Mouse (Mus musculus): Measurements from ENCODE around the gene Gm9639. TPM values are rescaled to one million over a fixed set of nuclear protein-coding genes. Genes with fewer than 3 reads are reported as not detected.

The Gm9639 gene
- polyA plus RNA-seq (2015; fragmentation: Nextera tagmentation; extraction: Ambion mirVana): not detected in 2 replicates

DNA sequence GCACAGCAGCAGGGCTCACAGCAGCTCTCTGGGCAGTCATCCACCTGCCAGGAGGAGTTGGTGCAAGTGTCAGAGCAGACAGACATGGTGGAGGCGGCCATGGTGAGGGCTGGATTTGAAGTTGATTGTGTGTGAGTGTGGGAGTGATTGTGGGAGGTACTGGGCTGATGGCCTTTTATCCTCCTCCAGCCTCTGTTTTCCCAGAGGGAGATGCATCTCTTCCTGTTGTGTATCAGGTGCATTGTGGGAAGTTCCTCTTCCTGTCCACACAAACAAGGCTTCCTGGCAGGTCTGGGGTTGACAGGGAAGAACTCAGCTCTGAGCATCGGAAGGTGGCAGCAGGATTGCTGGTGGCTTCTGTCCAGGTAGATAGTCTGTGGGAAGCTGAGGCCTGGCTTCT, at the start of gene Gm9639:
Gm9639 (minus strand) TSS at position 101 of the 400 bp plus-strand sequence.
- no peaks in the 10 kb centered on the region for H3K4me1 ChIP-seq (ENCODE audit: control insufficient read depth, insufficient read depth, low read length)
- WGBS: 94% methylated on average over 2 of the region's 2 CpGs

DNA sequence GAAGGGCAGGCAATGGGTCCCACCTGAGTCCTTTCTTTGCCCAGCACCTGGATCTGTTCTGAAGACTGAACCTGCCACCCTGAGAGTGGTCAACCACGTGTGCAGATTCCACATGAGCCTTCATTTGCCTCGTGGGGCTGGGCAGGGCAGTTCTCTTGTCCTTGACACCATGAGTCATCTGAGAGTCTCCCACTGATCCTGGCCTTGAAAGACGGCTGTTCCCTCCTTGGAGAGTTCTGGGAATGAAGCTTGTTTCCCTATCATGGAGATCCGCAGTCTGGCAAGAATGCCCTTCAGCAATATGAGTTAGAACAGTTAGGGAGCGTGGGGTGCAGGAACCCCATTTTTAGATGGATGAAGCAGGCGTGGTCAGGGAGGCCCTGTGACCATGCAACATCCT, 44.1 kb upstream of the Gm9639 start:
- Histone ChIP-seq H3K27me3 (ENCODE audit: control insufficient read depth, insufficient read depth, low read depth, low read length) (no peaks in the 10 kb centered on the region), H3K4me2 (ENCODE audit: low read length) (no peak overlapping the region), H3K4me3 (ENCODE audit: low read depth, low read length) (no peak overlapping the region), H3K27ac (ENCODE audit: low read length) (no peak overlapping the region), H3K9me3 (replicated peaks; ENCODE audit: control insufficient read depth, low read length, poor library complexity, severe bottlenecking) (no peaks in the 10 kb centered on the region; the same call in 1 of the 2 replicates), H3K4me1 (ENCODE audit: control insufficient read depth, insufficient read depth, low read length) (no peaks in the 10 kb centered on the region), H3K9ac (ENCODE audit: low read depth, low read length) (no peak overlapping the region), H3K36me3 (ENCODE audit: control insufficient read depth, insufficient read depth, low read length) (no peaks in the 10 kb centered on the region)
- ATAC-seq: no peak
- 84% methylated on average over 6 of the region's 6 CpGs for WGBS

More for the DNA sequence above, at the start of gene Gm9639:
- Histone ChIP-seq H3K4me3 (ENCODE audit: low read depth, low read length) (no peak within 1 kb of the TSS), H3K4me2 (ENCODE audit: low read length) (no peak within 1 kb of the TSS), H3K36me3 (ENCODE audit: control insufficient read depth, insufficient read depth, low read length) (no peaks in the 10 kb centered on the region), H3K9ac (ENCODE audit: low read depth, low read length) (no peak within 1 kb of the TSS), H3K27ac (ENCODE audit: low read length) (no peak within 1 kb of the TSS), H3K27me3 (ENCODE audit: control insufficient read depth, insufficient read depth, low read depth, low read length) (no peaks in the 10 kb centered on the region), H3K9me3 (replicated peaks; ENCODE audit: control insufficient read depth, low read length, poor library complexity, severe bottlenecking) (no peaks in the 10 kb centered on the region)
- ATAC-seq: no peak

DNA sequence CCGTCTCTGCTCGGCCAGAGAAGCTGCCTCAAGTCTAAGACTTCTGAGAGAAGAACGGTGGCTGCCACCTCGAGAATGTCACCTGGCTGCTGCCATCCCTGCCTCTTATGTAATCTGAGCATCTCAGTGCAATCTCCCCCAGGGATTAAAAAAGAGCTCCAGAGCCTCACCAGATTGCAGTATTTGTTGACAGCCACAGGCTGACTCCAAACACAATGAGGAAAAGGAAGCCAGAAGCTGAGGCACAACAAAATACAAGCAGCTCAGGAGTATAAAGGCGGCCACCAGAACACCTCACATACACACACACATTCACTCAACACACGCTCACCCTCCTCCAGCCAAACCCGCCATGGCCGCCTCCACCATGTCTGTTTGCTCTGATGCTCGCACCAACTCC, 40.8 kb upstream of the Gm9639 start, which contains the start of gene Krtap10-10:
Krtap10-10 (plus strand) TSS at position 301 of the 400 bp plus-strand sequence.
- Histone ChIP-seq H3K36me3 (ENCODE audit: control insufficient read depth, insufficient read depth, low read length) (no peaks in the 10 kb centered on the region), H3K9ac (ENCODE audit: low read depth, low read length) (no peak within 1 kb of the TSS), H3K9me3 (replicated peaks; ENCODE audit: control insufficient read depth, low read length, poor library complexity, severe bottlenecking) (no peaks in the 10 kb centered on the region), H3K4me2 (ENCODE audit: low read length) (no peak within 1 kb of the TSS), H3K27me3 (ENCODE audit: control insufficient read depth, insufficient read depth, low read depth, low read length) (no peaks in the 10 kb centered on the region), H3K4me3 (ENCODE audit: low read depth, low read length) (no peak within 1 kb of the TSS), H3K4me1 (ENCODE audit: control insufficient read depth, insufficient read depth, low read length) (no peaks in the 10 kb centered on the region), H3K27ac (ENCODE audit: low read length) (no peak within 1 kb of the TSS)
- ATAC-seq: no peak
- WGBS: 71% methylated on average over 9 of the region's 9 CpGs

DNA sequence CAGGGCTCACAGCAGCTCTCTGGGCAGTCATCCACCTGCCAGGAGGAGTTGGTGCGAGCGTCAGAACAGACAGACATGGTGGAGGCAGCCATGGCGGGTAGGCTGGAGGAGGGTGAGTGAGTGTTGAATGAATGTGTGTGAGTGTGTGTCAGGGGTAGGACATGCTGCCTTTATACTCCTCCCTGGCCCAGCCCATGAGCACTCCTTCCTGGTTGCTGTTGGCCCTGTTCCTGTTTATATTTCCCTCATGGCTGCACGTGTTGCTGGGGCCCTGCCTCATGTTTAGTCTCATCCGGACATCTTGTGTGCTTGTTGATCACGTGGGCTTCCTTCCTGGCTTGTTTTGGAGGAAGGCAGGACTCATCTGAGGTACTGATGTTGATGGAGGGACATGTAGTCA, 32.1 kb upstream of the Gm9639 start, which contains the start of gene Krtap10-4:
Krtap10-4 (minus strand) TSS at position 145 of the 400 bp plus-strand sequence.
- H3K27me3 ChIP-seq (ENCODE audit: control insufficient read depth, insufficient read depth, low read depth, low read length): no peaks in the 10 kb centered on the region
- no peak within 1 kb of the TSS for H3K4me3 ChIP-seq (ENCODE audit: low read depth, low read length)
- ATAC-seq: no peak
- H3K4me2 ChIP-seq (ENCODE audit: low read length): no peak within 1 kb of the TSS
- 0 out of 2 replicates have a peak, but pooled peaks cover 2% of the 10 kb centered on the region for H3K9me3 ChIP-seq (replicated peaks; ENCODE audit: control insufficient read depth, low read length, poor library complexity, severe bottlenecking)
- H3K4me1 ChIP-seq (ENCODE audit: control insufficient read depth, insufficient read depth, low read length): no peaks in the 10 kb centered on the region
- 71% methylated on average over 6 of the region's 6 CpGs for WGBS
- H3K36me3 ChIP-seq (ENCODE audit: control insufficient read depth, insufficient read depth, low read length): no peaks in the 10 kb centered on the region
- no peak within 1 kb of the TSS for H3K27ac ChIP-seq (ENCODE audit: low read length)
- no peak within 1 kb of the TSS for H3K9ac ChIP-seq (ENCODE audit: low read depth, low read length)

DNA sequence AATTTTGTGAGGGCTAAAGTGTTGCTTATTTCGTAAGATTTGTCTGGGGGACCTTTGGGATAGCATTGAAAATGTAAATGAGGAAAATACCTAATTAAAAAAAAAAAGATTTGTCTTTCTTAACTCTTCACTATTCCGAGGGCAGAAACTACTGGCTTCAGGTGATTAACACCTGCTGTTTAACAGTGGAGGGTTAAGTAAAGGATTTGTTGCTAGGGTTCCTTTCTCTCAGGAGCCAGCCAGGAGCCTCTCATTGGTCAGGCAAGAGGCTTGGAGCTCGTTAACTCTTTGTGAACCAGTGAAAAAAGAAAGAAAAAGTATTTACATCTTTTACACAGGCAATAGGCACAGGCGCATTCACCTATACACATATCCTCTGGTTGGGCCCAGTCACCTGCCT, 24.3 kb upstream of the Gm9639 start:
- Histone ChIP-seq H3K4me2 (ENCODE audit: low read length) (peak overlapping the region; percentile 26; the same call in 1 of the 2 replicates), H3K4me1 (ENCODE audit: control insufficient read depth, insufficient read depth, low read length) (no peaks in the 10 kb centered on the region), H3K27me3 (ENCODE audit: control insufficient read depth, insufficient read depth, low read depth, low read length) (no peaks in the 10 kb centered on the region), H3K4me3 (ENCODE audit: low read depth, low read length) (no peak overlapping the region), H3K27ac (ENCODE audit: low read length) (no peak overlapping the region), H3K36me3 (ENCODE audit: control insufficient read depth, insufficient read depth, low read length) (no peaks in the 10 kb centered on the region), H3K9me3 (replicated peaks; ENCODE audit: control insufficient read depth, low read length, poor library complexity, severe bottlenecking) (0 out of 2 replicates have a peak, but pooled peaks cover 2% of the 10 kb centered on the region), H3K9ac (ENCODE audit: low read depth, low read length) (no peak overlapping the region)
- 28% methylated on average over 4 of the region's 4 CpGs for WGBS
- ATAC-seq: peak; percentile 62; the same call in 1 of the 2 replicates

DNA sequence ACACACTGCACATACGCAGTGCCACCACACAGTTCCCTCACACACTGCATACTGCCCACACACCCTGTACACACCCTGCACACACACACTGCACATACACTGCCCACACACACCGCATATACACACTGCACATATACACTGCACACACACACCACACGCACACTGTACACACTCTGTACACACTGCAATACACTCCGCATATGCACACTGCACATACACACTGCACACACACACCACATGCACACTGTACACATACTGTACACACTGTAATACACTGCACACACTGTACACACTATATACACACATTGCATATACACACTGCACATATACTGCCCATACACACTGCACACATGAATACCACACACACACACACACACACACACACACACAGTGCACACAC, 23.6 kb upstream of the Gm9639 start:
- no peak overlapping the region for H3K27ac ChIP-seq (ENCODE audit: low read length)
- no peaks in the 10 kb centered on the region for H3K9me3 ChIP-seq (replicated peaks; ENCODE audit: control insufficient read depth, low read length, poor library complexity, severe bottlenecking)
- H3K9ac ChIP-seq (ENCODE audit: low read depth, low read length): no peak overlapping the region
- peak; percentile 60 for ATAC-seq
- H3K4me2 ChIP-seq (ENCODE audit: low read length): no peak overlapping the region
- H3K4me3 ChIP-seq (ENCODE audit: low read depth, low read length): no peak overlapping the region
- no peaks in the 10 kb centered on the region for H3K27me3 ChIP-seq (ENCODE audit: control insufficient read depth, insufficient read depth, low read depth, low read length)
- 95% methylated on average over 4 of the region's 4 CpGs for WGBS
- H3K4me1 ChIP-seq (ENCODE audit: control insufficient read depth, insufficient read depth, low read length): no peaks in the 10 kb centered on the region
- no peaks in the 10 kb centered on the region for H3K36me3 ChIP-seq (ENCODE audit: control insufficient read depth, insufficient read depth, low read length)

DNA sequence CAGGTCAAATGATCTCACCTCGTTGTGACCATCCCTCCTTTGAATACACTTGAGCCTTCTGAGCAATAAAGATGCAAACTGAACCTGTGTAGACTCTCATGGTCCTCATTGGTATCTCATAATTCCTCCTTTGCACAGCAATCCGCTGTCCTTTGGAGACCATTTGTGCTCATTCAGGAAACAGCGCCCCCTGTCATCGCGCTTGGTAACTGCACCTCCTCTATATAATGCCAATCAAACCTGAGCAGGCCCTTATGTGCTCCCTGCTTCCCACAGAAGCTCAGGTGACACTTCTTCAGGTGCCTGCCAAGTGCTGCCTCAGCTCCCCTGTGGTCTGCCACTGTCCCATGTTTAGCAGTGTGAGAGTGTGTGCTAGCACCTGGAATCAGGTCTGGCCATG, 20.6 kb upstream of the Gm9639 start:
- H3K9me3 ChIP-seq (replicated peaks; ENCODE audit: control insufficient read depth, low read length, poor library complexity, severe bottlenecking): no peaks in the 10 kb centered on the region
- no peak overlapping the region for H3K4me2 ChIP-seq (ENCODE audit: low read length)
- no peak overlapping the region for H3K27ac ChIP-seq (ENCODE audit: low read length)
- H3K36me3 ChIP-seq (ENCODE audit: control insufficient read depth, insufficient read depth, low read length): no peaks in the 10 kb centered on the region
- 38% methylated on average over 5 of the region's 5 CpGs for WGBS
- no peaks in the 10 kb centered on the region for H3K4me1 ChIP-seq (ENCODE audit: control insufficient read depth, insufficient read depth, low read length)
- no peak for ATAC-seq
- no peaks in the 10 kb centered on the region for H3K27me3 ChIP-seq (ENCODE audit: control insufficient read depth, insufficient read depth, low read depth, low read length)
- H3K4me3 ChIP-seq (ENCODE audit: low read depth, low read length): no peak overlapping the region
- H3K9ac ChIP-seq (ENCODE audit: low read depth, low read length): no peak overlapping the region

DNA sequence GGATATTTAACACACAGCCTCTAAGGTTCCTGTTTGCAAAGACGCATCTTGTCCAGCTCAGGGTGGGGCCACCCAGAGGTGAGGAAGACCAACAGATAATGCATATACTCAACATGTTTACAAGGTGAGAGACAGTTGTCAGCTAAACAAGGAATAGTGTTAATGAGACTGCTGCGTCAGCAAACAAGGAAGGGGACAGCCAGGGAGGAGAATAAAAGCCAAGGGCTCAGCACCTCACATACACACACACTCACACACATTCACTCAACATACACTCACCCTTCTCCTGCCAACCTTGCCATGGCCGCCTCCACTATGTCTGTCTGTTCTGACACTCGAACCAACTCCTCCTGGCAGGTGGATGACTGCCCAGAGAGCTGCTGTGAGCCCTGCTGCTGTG, 19.5 kb upstream of the Gm9639 start, which contains the start of gene Gm2696:
Gm2696 (plus strand) TSS at position 301 of the 400 bp plus-strand sequence.
- no peak for ATAC-seq
- Histone ChIP-seq H3K9me3 (replicated peaks; ENCODE audit: control insufficient read depth, low read length, poor library complexity, severe bottlenecking) (no peaks in the 10 kb centered on the region), H3K27ac (ENCODE audit: low read length) (no peak within 1 kb of the TSS), H3K27me3 (ENCODE audit: control insufficient read depth, insufficient read depth, low read depth, low read length) (no peaks in the 10 kb centered on the region), H3K4me1 (ENCODE audit: control insufficient read depth, insufficient read depth, low read length) (no peaks in the 10 kb centered on the region), H3K9ac (ENCODE audit: low read depth, low read length) (no peak within 1 kb of the TSS), H3K36me3 (ENCODE audit: control insufficient read depth, insufficient read depth, low read length) (no peaks in the 10 kb centered on the region), H3K4me2 (ENCODE audit: low read length) (no peak within 1 kb of the TSS), H3K4me3 (ENCODE audit: low read depth, low read length) (no peak within 1 kb of the TSS)
- 62% methylated on average over 4 of the region's 4 CpGs for WGBS

DNA sequence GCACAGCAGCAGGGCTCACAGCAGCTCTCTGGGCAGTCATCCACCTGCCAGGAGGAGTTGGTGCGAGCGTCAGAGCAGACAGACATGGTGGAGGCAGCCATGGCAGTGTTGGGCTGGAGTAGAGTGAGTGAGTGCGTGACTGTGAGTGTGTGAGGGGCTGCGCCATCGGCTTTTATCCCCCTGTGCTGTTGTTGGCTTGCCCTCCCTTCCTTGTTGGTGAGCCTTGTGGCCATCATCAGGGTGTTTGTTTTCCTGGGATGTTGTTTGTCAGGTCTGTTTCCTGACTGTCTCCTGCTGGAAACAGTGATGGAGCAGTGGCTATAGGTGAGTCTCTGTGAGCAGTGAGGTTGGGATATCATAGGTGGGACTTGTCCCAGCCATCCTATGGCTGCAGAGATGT, 16.9 kb upstream of the Gm9639 start, which contains the start of gene Gm9507:
Gm9507 (minus strand) TSS at position 101 of the 400 bp plus-strand sequence.
- no peak within 1 kb of the TSS for H3K4me3 ChIP-seq (ENCODE audit: low read depth, low read length)
- no peaks in the 10 kb centered on the region for H3K36me3 ChIP-seq (ENCODE audit: control insufficient read depth, insufficient read depth, low read length)
- no peak within 1 kb of the TSS for H3K27ac ChIP-seq (ENCODE audit: low read length)
- no peak within 1 kb of the TSS for H3K9ac ChIP-seq (ENCODE audit: low read depth, low read length)
- H3K4me1 ChIP-seq (ENCODE audit: control insufficient read depth, insufficient read depth, low read length): no peaks in the 10 kb centered on the region
- 69% methylated on average over 5 of the region's 5 CpGs for WGBS
- H3K27me3 ChIP-seq (ENCODE audit: control insufficient read depth, insufficient read depth, low read depth, low read length): no peaks in the 10 kb centered on the region
- H3K9me3 ChIP-seq (replicated peaks; ENCODE audit: control insufficient read depth, low read length, poor library complexity, severe bottlenecking): no peaks in the 10 kb centered on the region
- H3K4me2 ChIP-seq (ENCODE audit: low read length): no peak within 1 kb of the TSS
- ATAC-seq: no peak

Measured in midbrain, embryonic 16.5 days (tissue).